Mouse (Mus musculus): ENCODE data around the gene Rbms3.

The Rbms3 gene

DNA sequence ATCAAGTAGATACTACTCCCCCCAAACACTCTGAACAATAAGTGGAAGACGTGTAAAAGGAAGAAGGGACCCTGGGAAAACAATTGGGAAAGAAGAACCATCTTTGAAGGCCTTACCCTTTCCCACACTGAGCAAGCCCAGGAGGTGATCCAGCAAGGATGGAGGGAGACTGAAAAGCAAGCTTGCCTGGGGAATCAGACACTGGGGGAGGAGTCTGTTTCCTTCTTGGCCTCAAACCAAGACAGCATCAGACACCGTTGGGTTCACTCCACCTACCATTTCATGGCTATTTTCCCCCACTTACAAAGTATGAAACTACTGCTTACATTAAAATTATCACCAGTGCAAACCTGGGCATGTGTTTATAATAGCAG lies 587.7 kb downstream of the Rbms3 start:
- DNase-seq (ENCODE audit: low spot score): no peak

DNA sequence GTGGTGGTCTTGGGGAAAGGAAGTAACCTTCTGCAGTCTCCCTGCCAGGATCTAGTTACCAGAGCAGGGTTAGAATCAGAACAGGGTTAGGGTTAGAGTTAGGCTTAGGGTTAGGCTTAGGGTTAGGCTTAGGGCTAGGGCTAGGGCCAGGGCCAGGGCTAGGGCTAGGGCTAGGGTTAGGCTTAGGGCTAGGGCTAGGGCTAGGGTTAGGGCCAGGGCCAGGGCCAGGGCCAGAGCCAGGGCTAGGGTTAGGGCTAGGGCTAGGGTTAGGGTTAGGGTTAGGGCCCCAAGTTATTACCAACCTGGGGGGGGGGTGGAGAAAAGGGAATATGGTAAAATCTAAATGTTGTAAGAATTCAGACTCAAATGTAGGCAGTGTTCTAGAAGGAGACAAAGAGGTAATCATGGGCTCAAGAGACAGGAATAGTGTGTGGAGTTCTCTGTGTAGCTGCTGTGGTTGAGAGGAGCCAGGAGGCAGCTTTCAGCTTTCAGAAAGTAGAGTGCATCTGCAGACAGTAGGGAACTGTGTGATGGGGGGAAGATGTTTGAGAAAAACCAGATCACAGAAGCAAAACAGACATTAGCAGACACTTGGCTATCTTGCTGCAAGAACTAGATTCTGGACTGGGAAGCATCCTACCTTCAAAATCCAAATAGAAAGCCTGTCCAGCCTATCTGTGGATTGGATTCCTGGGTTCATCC lies 588.3 kb downstream of the Rbms3 start:
- DNase-seq (ENCODE audit: low spot score): no peak

DNA sequence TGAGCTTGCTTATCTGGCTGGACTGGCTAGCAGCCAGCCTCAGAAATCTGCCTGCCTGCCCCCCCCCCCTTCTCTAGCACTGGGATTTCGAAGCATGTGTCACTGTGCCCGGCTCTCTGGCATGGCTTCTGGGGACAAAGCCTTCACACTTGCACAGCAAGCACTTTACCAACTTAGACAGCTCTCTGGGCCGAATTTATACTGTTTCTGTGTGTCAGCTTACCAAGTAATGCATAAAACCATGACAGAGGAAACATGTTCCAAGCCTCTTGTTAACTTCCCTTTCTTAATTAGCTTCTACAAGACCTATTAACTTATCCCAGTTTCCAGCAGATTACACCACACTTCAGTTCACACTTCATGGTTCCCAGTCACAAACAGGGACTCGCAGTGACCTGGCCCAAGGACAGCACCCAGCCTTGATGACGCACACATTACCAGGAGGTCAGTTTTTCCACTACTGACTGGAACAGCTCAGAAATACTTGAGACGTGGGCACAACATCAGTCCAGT lies 589.7 kb downstream of the Rbms3 start:
- no peak for DNase-seq (ENCODE audit: low spot score)

DNA sequence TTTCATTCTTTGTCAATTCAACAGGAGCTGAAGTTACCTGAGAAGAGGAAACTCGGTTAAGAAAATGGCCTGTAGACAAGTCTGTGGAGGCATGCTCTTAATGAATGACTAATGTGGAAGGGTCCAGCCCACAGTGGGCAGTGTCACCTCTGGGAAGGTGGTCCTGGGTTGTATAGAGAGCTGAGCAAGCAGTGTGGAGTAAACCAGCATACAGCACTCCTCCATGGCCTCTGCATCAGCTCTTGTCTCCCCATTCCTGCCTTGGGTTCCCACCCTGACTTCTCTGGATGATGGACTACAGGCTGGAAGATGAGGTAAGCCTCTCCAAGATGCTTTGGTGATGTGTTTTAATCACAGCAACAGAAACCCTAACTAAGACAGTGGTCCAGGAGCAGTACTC lies 597.0 kb downstream of the Rbms3 start:
- no peak for DNase-seq (ENCODE audit: low spot score)

DNA sequence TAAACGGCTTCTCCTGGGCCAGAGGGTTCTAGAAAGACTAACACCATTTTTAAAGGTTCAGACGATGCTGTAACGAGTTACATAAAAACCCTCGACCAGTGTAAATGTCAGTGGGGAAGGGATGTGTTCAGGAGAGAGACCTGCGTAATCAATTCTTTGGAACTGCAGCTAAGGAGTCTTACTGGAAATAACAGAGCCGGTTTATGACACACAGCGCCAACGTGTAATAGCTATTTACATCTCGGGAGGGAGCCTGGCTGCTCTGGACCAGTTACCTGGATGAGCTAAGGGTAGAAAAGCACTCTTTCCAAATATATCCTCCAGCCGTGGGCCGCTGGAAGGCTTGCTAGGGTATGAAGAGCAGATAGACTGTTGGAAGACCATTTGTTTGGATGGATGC lies 598.5 kb downstream of the Rbms3 start:
- DNase-seq (ENCODE audit: low spot score): no peak

DNA sequence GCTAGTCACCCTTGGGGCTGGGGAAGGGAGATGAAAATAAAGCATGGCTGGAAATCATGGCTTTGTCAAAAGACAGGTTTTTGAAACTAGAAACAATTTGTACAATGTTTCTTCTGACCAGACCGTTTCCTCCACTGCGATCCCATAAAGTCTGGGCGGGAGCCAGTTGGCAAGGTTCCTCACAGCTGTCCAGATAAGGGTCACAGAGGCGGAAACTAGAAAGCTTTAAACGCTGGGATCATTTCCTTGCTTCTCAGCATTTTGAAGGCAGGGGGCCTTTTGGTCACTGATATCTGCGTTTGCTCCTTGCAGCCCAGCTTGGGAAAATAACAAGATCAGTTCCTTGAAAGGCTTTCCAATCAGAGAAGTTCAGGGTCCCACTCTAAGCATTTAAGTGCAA lies 598.9 kb downstream of the Rbms3 start:
- peak; percentile 94 for DNase-seq (ENCODE audit: low spot score)

DNA sequence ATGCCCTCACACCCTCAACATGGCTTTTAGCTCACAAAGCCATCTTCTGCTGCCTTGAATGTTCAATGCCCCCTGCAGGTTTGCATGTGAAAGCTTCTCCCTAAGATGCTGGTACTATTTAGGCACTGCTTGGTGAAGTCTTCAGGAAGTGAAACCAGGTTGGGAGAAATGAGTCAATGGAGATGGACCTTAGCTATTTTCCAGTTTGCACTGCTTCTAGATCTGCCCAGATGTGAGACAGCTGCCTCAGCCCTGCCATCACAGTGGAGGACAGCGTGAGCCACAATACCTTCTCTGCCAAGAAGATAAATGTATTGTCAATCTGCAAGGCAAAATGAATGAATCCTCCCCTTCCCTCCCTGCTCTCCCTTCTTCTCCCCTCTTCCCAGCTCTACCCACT lies 599.8 kb downstream of the Rbms3 start:
- DNase-seq (ENCODE audit: low spot score): no peak

DNA sequence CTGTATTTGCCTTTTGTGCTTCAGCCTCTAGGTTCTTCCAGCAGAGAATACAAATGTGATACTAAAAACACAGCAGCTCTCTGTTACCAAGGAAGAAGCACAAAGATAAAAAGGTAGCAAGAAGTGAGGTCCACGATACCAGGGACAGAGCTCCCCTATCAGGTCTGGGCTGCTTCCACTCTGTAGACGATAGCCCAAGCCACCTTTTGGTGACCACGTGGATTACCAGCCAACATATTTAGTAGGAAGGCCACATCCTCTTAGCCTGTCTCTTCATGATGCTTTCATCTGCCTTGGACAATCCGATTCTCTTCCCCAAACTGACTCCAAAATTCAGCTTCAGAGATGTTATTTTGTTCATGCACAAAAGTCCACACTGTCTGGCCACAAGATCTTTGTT lies 601.1 kb downstream of the Rbms3 start:
- DNase-seq (ENCODE audit: low spot score): no peak

DNA sequence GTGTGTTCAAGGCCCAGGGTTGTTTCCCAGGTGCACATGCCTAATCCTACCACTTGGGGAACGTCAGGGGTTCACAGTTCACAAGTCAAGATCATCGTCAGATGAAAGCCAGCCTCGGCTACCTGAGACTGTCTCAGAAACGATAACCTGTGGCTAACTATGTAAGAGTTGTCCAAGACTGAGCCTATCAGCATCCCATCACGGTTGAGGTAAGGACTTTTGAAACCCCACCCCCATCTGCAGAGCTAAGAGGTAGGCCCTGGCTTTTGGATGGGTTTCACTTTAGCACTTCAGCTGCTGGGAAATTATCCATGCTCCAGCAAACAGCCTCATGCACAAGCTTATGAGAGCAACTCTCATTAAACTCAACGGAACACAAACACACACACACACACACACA lies 607.6 kb downstream of the Rbms3 start:
- no peak for DNase-seq (ENCODE audit: low spot score)

DNA sequence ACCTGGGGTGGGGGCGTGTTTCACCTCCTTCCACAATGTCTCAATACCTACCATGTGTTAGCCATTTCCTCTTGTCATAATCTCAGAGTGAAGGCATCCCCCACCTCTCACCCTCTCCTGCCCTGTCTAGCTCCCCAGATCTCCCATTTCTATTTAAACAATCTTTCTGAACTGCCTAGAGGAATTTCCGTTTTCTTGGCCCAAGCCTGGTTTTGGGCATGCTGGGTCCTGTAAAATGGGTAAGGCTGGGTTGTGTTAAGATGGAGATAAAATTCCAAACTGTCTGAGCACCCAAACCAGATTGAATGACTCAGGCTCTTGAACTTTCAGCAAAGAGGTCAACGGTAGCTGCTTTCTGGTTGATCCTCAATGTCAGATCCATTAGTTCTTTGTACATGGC lies 608.2 kb downstream of the Rbms3 start:
- peak; percentile 74 for DNase-seq (ENCODE audit: low spot score)

DNA sequence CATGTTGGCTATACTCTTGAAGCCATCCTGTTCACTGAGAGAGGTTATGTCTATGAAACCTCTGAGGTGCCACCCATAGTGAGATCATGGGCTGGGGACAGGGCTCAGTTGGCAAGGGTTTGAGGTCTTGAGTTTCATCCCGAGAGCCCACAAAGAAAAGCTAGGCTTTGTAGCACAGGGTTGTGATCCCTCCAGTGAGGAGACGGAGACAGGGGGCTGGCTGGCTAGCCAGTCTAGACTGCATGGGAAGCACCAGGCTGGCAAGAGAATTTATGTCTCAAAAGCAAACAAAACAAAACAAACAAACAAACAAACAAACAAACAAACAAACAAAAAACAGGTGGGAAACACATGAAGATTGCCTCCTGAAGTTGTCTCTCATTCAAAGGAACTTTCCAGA lies 609.5 kb downstream of the Rbms3 start:
- no peak for DNase-seq (ENCODE audit: low spot score)

DNA sequence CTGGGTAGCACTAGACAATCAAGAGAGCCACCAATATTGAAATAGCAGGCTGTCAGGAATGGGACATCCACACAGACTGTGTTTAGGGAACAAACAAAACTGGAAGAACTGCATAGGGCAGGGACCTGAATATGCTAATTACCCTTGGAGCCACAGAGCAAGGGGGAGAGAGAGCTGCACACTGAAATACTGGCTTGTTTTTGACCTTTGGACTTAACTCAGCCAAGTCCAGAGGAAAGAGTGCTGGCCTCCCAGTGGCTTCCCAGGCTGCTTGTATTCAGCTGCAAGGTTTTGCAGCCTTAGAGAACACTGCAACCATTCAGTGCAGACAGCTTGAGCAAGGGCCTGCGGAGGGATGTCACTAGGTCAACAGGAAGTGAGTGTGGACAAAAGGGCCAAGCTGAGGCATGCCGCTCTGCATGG lies 611.0 kb downstream of the Rbms3 start:
- peak; percentile 59 for DNase-seq (ENCODE audit: low spot score)

DNA sequence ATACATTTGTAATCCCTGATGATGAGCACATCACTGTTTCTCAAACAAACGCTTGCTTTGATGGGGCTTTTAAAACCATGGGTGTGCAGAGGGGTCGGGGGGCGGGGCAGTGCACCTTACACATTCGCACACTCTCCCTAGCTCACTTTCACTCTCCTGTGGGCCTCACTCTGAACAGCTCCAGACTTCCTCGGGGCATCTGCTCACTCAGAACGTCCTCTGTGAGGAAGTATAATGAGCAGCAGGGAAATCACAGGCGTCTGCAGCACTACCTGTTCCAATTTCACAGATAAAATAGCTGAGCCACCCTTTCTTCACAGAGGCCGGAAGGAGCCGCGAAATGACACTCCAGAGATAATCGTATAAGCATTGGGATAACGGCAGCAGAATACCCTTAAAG lies 611.4 kb downstream of the Rbms3 start:
- DNase-seq (ENCODE audit: low spot score): no peak

DNA sequence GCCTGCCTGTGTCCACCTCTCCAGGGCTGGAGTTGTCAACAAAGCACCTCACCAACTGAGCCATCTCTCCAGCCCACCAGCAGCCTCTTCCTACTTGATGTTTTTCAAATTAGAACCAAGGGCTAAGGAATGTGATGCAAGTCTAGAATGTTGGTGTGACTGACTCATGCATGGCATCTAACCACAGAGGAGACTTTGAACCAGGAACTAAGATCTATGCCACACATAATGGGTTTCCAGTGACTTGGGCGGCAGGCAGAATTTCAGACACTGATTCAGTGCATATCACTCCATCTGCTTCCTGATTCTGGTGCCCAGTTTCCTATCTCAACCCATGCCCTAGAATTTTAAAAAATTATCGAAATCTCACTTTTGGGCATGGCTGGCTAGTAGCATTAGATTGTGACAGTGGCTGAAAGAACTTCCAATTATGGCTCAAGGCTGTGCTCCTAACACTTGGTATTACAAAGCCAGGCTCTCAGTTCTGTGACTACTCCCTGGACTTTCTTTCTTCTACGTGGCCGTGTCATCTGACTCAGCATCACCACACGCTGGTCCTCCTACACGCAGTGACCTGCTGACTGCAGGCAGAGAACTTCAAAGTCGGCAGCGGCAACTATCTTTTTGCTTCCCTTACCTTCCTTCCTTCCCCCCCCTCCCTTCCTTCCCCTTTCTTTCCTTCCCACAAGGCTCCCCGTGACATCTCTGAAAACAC lies 613.0 kb downstream of the Rbms3 start:
- DNase-seq (ENCODE audit: low spot score): peak; percentile 69

DNA sequence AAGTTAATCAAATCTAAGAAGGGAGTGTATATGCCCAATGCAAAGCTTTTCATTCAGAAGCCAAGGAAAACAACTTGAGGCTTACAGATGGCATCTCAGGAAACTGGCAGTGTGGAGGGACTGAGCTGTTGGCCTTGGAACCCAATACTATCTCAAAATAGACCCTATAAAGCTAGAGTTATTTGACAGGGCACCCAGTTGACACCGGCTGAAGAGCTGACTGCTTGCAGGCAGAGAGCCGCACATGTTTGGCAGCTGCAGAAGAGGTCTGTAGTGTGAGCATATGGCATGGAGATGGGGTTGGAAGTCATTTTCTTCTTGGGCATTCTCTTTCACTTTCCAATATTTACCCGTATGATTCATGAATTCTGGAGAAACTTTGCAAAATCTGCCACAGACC lies 616.3 kb downstream of the Rbms3 start:
- no peak for DNase-seq (ENCODE audit: low spot score)

DNA sequence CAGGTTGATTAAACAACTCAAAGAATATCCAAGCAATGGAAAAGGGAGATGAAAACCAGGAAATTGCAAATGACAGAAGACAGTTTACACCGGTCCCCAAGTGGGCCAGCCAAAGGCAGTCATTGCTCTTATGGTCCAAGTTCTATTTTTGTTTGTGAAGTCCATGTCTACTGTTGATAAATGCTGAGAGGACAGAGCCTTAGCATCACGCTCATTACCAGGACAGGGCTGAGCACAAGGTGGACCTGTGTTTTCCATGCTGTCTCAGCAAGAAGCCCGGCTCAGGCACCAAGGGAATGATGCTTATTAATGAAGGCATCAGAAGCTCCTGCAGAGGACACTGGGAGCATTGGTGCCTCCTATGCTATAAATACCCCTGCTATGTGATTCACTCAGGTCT lies 618.9 kb downstream of the Rbms3 start:
- no peak for DNase-seq (ENCODE audit: low spot score)

DNA sequence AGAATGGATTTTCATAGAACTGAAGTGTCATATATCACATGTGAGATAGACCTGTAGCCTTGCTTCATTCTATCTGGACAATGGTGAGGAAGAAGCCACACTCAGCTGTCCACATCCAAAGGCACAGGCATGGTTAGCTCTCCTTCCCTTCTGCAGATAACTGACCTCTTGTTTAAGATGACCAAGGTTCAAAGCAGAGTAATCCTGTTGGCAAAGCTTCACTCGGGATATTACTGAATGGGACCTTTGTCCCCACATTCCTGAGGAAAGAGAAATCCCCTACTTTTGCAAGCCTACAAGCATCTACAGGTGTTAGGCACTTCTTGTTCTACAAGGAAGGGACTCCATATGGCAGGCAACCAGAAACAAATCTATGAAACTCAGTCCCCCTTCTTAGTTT lies 621.5 kb downstream of the Rbms3 start:
- no peak for DNase-seq (ENCODE audit: low spot score)

DNA sequence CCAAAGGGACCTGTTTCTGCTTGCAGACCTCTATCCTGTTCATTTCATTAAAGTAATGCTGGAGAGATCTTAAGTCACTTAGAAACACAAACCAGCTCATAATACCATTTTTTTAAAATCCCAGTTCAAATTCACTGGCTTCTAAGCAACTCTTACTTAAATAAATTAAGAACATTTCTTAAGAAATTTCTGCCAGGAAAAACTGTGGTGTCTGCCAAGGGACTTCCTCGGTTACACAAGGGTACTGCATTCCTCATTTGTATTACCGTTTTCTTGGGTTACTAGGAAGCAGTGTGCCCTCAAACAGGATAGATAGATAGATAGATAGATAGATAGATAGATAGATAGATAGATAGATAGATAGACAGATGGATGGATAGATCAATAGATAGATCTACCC lies 627.6 kb downstream of the Rbms3 start:
- no peak for DNase-seq (ENCODE audit: low spot score)

DNA sequence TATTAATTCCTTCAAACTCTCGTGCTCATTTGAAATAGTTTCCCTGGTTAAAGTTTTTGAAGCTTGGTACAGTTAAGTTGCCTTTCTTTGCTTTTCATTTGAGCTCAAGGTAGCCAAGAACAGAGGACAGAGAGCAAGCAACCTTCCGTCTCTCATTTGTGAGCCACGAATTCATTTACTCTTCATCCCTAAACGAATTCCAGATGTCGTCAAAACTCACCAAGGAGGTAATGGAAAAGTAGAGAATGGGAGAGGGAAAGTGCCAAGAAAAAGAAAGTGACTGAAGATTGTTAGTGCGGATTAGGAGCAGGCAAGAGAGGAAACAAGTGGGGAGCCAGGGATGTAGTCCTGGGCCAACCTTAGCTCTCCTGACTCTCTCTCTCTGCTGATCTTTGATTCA lies 630.5 kb downstream of the Rbms3 start:
- DNase-seq (ENCODE audit: low spot score): no peak

DNA sequence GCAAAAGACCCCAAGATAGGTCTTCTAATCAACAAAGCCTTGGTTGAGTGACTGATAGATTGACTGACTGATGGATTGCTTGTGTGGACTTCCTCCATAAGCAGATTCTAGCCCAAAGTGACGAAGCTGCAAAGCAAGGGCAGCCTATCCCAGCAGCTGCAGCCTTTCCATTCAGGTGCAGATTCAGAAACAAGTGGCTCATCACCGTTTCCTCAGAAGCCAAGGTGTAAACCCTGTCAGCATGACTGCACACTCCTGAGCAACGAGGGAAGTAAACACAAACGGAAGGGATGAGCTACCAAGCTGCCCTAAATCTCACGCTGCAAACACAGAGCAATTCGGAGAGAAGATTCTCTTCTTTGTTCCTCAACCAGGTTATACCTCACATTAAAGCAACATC lies 639.4 kb downstream of the Rbms3 start:
- DNase-seq (ENCODE audit: low spot score): no peak

DNA sequence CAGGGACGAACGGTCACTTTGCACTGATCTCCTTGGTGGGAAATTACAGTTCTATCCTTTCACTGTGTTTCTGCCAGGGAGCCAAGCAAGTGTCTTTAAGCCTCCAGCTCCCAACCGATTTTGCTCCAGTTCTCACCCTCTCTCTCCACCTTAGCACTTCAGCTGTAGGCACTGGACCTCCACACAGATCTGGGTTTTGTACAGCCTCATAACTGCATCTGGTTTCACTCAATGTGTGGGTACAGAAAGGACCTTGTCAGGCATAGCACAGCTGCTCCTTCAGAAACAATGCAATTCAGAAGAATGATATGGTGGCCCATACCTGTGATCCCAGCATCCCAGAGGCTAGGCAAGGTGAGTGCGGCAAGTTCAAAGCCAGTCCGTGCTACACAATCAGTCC lies 648.9 kb downstream of the Rbms3 start:
- no peak for DNase-seq (ENCODE audit: low spot score)

DNA sequence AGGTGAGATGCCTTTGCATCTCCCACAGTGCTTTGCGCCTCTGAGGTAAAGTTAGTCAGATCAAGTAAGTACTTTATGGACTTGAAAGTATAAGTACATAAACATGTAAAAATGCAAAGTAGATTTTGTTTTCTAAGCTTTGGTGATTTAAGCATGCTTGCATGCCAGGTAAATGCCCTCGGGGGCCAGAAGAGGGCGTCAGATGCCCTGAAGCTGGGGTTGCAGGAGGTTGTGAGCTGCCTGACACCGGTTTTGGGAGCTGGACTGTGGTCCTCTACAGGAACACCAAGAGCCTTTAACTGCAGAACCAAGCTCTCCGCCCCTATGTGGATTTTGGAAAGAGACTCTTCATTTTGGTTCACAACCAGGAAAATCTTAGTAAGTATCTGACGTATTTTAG lies 652.3 kb downstream of the Rbms3 start:
- peak; percentile 1 for DNase-seq (ENCODE audit: low spot score)

DNA sequence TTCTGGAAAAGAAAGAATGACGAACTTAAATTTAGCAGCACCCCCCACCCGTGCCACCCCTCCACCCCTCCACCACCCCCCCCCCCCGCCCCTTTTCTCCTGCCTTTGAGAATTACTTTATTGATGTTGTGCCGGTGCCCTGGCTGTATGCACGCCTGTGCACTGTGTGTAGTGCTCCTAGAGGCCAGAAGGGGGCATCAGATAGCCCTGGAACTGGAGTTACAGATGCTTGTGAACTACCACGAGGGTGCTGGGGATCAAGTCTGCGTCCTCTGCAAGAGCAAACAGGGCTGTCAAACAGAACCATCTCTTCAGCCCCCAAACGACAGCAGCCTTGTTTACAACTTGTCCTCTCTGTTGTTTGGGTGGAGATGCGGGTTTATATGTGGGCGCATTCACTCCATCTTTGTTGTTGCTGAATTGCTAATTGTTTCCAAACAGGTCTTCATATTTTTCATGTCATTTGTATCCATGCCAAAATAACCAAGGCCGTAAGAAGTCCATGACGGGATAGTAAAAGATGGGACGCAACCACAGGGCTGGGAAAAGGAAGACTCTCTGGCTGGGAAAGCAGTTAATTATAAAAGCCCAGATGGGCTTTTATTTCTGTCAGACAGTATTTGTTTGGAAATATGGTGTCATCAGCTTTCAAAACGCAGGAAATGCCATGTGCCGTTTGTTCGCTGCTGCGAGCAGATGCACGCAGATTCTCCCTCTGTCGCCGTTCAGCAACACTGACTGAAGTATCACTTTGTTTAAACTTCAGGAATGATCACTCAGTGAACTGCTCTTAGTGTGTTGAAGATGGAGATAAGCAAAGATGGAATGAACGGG lies 652.9 kb downstream of the Rbms3 start:
- no peak for DNase-seq (ENCODE audit: low spot score)

Data from urinary bladder, postnatal 14 days (tissue).